8 mouse cellular contexts compared by ENCODE assay signal in genomic region chr13:48782727-48783725, GRCm38 (mm10).
A peak's percentile ranks its signal among the peaks of the same experiment; 100 is the strongest.
DNase-seq lines count a peak whose midpoint lies in the region; ATAC-seq and TF ChIP-seq lines count a peak whose summit lies in the region.

No protein-coding gene starts in this region.

- H3K27ac ChIP-seq in hindbrain, embryonic 12.5 days = no peak overlapping the region
- H3K27ac ChIP-seq in hindbrain, embryonic 11.5 days (ENCODE audit: low read depth, low read length) = no peak overlapping the region
- no peak overlapping the region for H3K27ac ChIP-seq in forebrain, embryonic 15.5 days (replicated peaks)
- H3K27ac ChIP-seq in layer of hippocampus, adult 2 months = no peak overlapping the region

- no peaks in the 10 kb centered on the region; the same call in 1 of the 2 replicates for H3K27me3 ChIP-seq in hindbrain, embryonic 12.5 days
- H3K27me3 ChIP-seq in hindbrain, embryonic 11.5 days (ENCODE audit: control insufficient read depth, insufficient read depth, low read length) = no peaks in the 10 kb centered on the region
- H3K27me3 ChIP-seq in forebrain, embryonic 15.5 days = no peaks in the 10 kb centered on the region

- peaks cover 20% of the 10 kb centered on the region for H3K4me1 ChIP-seq in hindbrain, embryonic 12.5 days
- peaks cover 5% of the 10 kb centered on the region; the same call in 1 of the 2 replicates for H3K4me1 ChIP-seq in hindbrain, embryonic 11.5 days (replicated peaks; ENCODE audit: control insufficient read depth, insufficient read depth, low read length)
- peaks cover 11% of the 10 kb centered on the region for H3K4me1 ChIP-seq in forebrain, embryonic 15.5 days

- no peak overlapping the region for H3K9ac ChIP-seq in hindbrain, embryonic 12.5 days
- H3K9ac ChIP-seq in hindbrain, embryonic 11.5 days (ENCODE audit: low read depth, low read length) = no peak overlapping the region
- no peak overlapping the region for H3K9ac ChIP-seq in forebrain, embryonic 15.5 days (replicated peaks)

- no peak overlapping the region for H3K4me2 ChIP-seq in hindbrain, embryonic 12.5 days (replicated peaks)
- H3K4me2 ChIP-seq in hindbrain, embryonic 11.5 days (replicated peaks; ENCODE audit: low read depth, low read length) = no peak overlapping the region
- no peak overlapping the region for H3K4me2 ChIP-seq in forebrain, embryonic 15.5 days (replicated peaks)

- peak; percentile 41; the same call in 1 of the 2 replicates for ATAC-seq in hindbrain, embryonic 12.5 days (ENCODE audit: low FRiP score)
- ATAC-seq in hindbrain, embryonic 11.5 days (ENCODE audit: low FRiP score) = no peak
- 0 out of 2 replicates have a peak, but pooled peaks have one; percentile 43 for ATAC-seq in forebrain, embryonic 15.5 days (replicated peaks)
- ATAC-seq in megakaryocyte progenitor cell, adult 5-6 weeks (replicated peaks; ENCODE audit: poor library complexity) = peak; percentile 68

- DNase-seq in hindbrain, embryonic 11.5 days (ENCODE audit: low spot score) = no peak
- DNase-seq in kidney, postnatal 4 days = peak; percentile 64 to 73
- DNase-seq in layer of hippocampus, adult 11-12 months (ENCODE audit: low spot score) = no peak
- DNase-seq in layer of hippocampus, adult 2 months (ENCODE audit: low spot score in 2 of 2) = no peak
- no peak for DNase-seq in thymus, postnatal 0 days (ENCODE audit: low spot score)

- TF ChIP-seq CTCF in layer of hippocampus, adult 2 months (conservative IDR thresholded peaks at IDR 0.05) = no peak

- H3K4me3 ChIP-seq in hindbrain, embryonic 12.5 days = no peak overlapping the region
- no peak overlapping the region for H3K4me3 ChIP-seq in hindbrain, embryonic 11.5 days (ENCODE audit: low read depth, low read length)
- H3K4me3 ChIP-seq in forebrain, embryonic 15.5 days = no peak overlapping the region
- no peak overlapping the region for H3K4me3 ChIP-seq in layer of hippocampus, adult 2 months

- 44% methylated on average over 27 of the region's 27 CpGs for WGBS in hindbrain, embryonic 12.5 days
- WGBS in hindbrain, embryonic 11.5 days = 52% methylated on average over 27 of the region's 27 CpGs
- WGBS in forebrain, embryonic 15.5 days = 39% methylated on average over 27 of the region's 27 CpGs

- H3K36me3 ChIP-seq in hindbrain, embryonic 12.5 days = no peaks in the 10 kb centered on the region
- H3K36me3 ChIP-seq in hindbrain, embryonic 11.5 days (ENCODE audit: control insufficient read depth, insufficient read depth, low read length) = no peaks in the 10 kb centered on the region
- no peaks in the 10 kb centered on the region for H3K36me3 ChIP-seq in forebrain, embryonic 15.5 days

- H3K9me3 ChIP-seq in hindbrain, embryonic 12.5 days (replicated peaks) = no peaks in the 10 kb centered on the region
- no peaks in the 10 kb centered on the region for H3K9me3 ChIP-seq in hindbrain, embryonic 11.5 days (ENCODE audit: control insufficient read depth, low read length)
- H3K9me3 ChIP-seq in forebrain, embryonic 15.5 days = no peaks in the 10 kb centered on the region

Comparison
In these comparisons a context has a peak if more than half of its experiments do, and no peak if none do; other contexts are left out.
1. DNase-seq: peak in kidney, postnatal 4 days (2 of 2); none in hindbrain, embryonic 11.5 days (single experiment), layer of hippocampus, adult 11-12 months (single experiment), layer of hippocampus, adult 2 months (0 of 2) and thymus, postnatal 0 days (single experiment).